Mouse (Mus musculus): ENCODE data around the gene Cubn. TPM values are rescaled to one million over a fixed set of nuclear protein-coding genes. Genes with fewer than 3 reads are reported as not detected.

Cubn gene
- polyA plus RNA-seq, 1 experiment from 2014 or later = 0.22 TPM

GRCm38 (mm10) chr2:13290661-13291060, 201.0 kb downstream of the Cubn start:
- 2% methylated on average over 1 of the region's 1 CpGs for WGBS
- H3K4me3 ChIP-seq = no peak overlapping the region

GRCm38 (mm10) chr2:13290070-13290469, 201.5 kb downstream of the Cubn start:
- H3K4me2 ChIP-seq = no peak overlapping the region
- H3K36me3 ChIP-seq = no peaks in the 10 kb centered on the region
- no peaks in the 10 kb centered on the region for H3K9me3 ChIP-seq
- no peaks in the 10 kb centered on the region for H3K27me3 ChIP-seq
- no peaks in the 10 kb centered on the region for H3K4me1 ChIP-seq (replicated peaks)
- no peak overlapping the region for H3K4me3 ChIP-seq
- no peak overlapping the region for H3K27ac ChIP-seq
- ATAC-seq (ENCODE audit: low FRiP score) = no peak
- H3K9ac ChIP-seq = no peak overlapping the region
- 85% methylated on average over 3 of the region's 3 CpGs for WGBS

More at GRCm38 (mm10) chr2:13290661-13291060, 201.0 kb downstream of the Cubn start:
- no peaks in the 10 kb centered on the region for H3K4me1 ChIP-seq (replicated peaks)
- H3K27me3 ChIP-seq = no peaks in the 10 kb centered on the region
- no peak overlapping the region for H3K4me2 ChIP-seq
- no peak for ATAC-seq (ENCODE audit: low FRiP score)
- no peak overlapping the region for H3K27ac ChIP-seq
- H3K9me3 ChIP-seq = no peaks in the 10 kb centered on the region
- no peak overlapping the region for H3K9ac ChIP-seq
- no peaks in the 10 kb centered on the region for H3K36me3 ChIP-seq

- ATAC-seq (ENCODE audit: low FRiP score) = peak; percentile 44
- Histone ChIP-seq H3K4me2 (no peak overlapping the region), H3K9ac (no peak overlapping the region), H3K27me3 (no peaks in the 10 kb centered on the region), H3K36me3 (no peaks in the 10 kb centered on the region), H3K4me1 (replicated peaks) (no peaks in the 10 kb centered on the region), H3K4me3 (no peak overlapping the region), H3K9me3 (no peaks in the 10 kb centered on the region), H3K27ac (no peak overlapping the region)
- 55% methylated on average over 10 of the region's 10 CpGs for WGBS
Measured at GRCm38 (mm10) chr2:13278114-13278862, 213.3 kb downstream of the Cubn start.

GRCm38 (mm10) chr2:13275874-13276273, 215.7 kb downstream of the Cubn start:
- H3K36me3 ChIP-seq = no peaks in the 10 kb centered on the region
- H3K27me3 ChIP-seq = no peaks in the 10 kb centered on the region
- no peak overlapping the region for H3K27ac ChIP-seq
- H3K4me3 ChIP-seq = no peak overlapping the region
- H3K4me1 ChIP-seq (replicated peaks) = peaks cover 1% of the 10 kb centered on the region
- no peaks in the 10 kb centered on the region for H3K9me3 ChIP-seq
- H3K4me2 ChIP-seq = no peak overlapping the region
- ATAC-seq (ENCODE audit: low FRiP score) = no peak
- WGBS = 53% methylated on average over 7 of the region's 7 CpGs
- no peak overlapping the region for H3K9ac ChIP-seq

- H3K9ac ChIP-seq = peak within 1 kb of the TSS; percentile 77
- no peaks in the 10 kb centered on the region for H3K27me3 ChIP-seq
- no peaks in the 10 kb centered on the region for H3K36me3 ChIP-seq
- H3K9me3 ChIP-seq = no peaks in the 10 kb centered on the region
- H3K4me3 ChIP-seq = peak within 1 kb of the TSS; percentile 61
- H3K4me1 ChIP-seq (replicated peaks) = peaks cover 6% of the 10 kb centered on the region
- H3K27ac ChIP-seq = peak within 1 kb of the TSS; percentile 35
- WGBS = under 1% methylated on average over 37 of the region's 37 CpGs
- H3K4me2 ChIP-seq = peak within 1 kb of the TSS; percentile 87
- peak; percentile 100 for ATAC-seq (ENCODE audit: low FRiP score)
Measured at GRCm38 (mm10) chr2:13271165-13271957, 220.3 kb downstream of the Cubn start, which contains the start of gene Rsu1. Gene Rsu1, minus strand, starts transcription at chr2:13271415.

- 55% methylated on average over 8 of the region's 8 CpGs for WGBS
- no peaks in the 10 kb centered on the region for H3K9me3 ChIP-seq
- no peak for ATAC-seq (ENCODE audit: low FRiP score)
- H3K27ac ChIP-seq = peak overlapping the region; percentile 35; the same call in 1 of the 2 replicates
- peak overlapping the region; percentile 77 for H3K9ac ChIP-seq
- H3K4me1 ChIP-seq (replicated peaks) = peaks cover 6% of the 10 kb centered on the region
- H3K36me3 ChIP-seq = no peaks in the 10 kb centered on the region
- peak overlapping the region; percentile 61 for H3K4me3 ChIP-seq
- H3K4me2 ChIP-seq = peak overlapping the region; percentile 87
- no peaks in the 10 kb centered on the region for H3K27me3 ChIP-seq
Measured at GRCm38 (mm10) chr2:13270736-13271135, 220.9 kb downstream of the Cubn start.

GRCm38 (mm10) chr2:13268681-13269293, 222.8 kb downstream of the Cubn start:
- Histone ChIP-seq H3K4me3 (no peak overlapping the region), H3K27me3 (no peaks in the 10 kb centered on the region), H3K27ac (no peak overlapping the region), H3K36me3 (no peaks in the 10 kb centered on the region), H3K4me2 (no peak overlapping the region), H3K9ac (no peak overlapping the region), H3K4me1 (replicated peaks) (peaks cover 6% of the 10 kb centered on the region), H3K9me3 (no peaks in the 10 kb centered on the region)
- 99% methylated on average over 4 of the region's 4 CpGs for WGBS
- ATAC-seq (ENCODE audit: low FRiP score) = no peak

- Histone ChIP-seq H3K4me3 (no peak overlapping the region), H3K4me1 (replicated peaks) (no peaks in the 10 kb centered on the region), H3K27me3 (no peaks in the 10 kb centered on the region), H3K9me3 (no peaks in the 10 kb centered on the region), H3K27ac (no peak overlapping the region), H3K36me3 (no peaks in the 10 kb centered on the region), H3K9ac (no peak overlapping the region), H3K4me2 (no peak overlapping the region)
- WGBS = 49% methylated on average over 4 of the region's 4 CpGs
- peak; percentile 62 for ATAC-seq (ENCODE audit: low FRiP score)
Measured at GRCm38 (mm10) chr2:13264875-13265274, 226.7 kb downstream of the Cubn start.

- Histone ChIP-seq H3K9me3 (no peaks in the 10 kb centered on the region), H3K4me3 (no peak overlapping the region), H3K27ac (no peak overlapping the region), H3K27me3 (no peaks in the 10 kb centered on the region), H3K4me1 (replicated peaks) (no peaks in the 10 kb centered on the region), H3K4me2 (no peak overlapping the region), H3K9ac (no peak overlapping the region), H3K36me3 (no peaks in the 10 kb centered on the region)
- WGBS = 83% methylated on average over 4 of the region's 4 CpGs
- ATAC-seq (ENCODE audit: low FRiP score) = no peak
Measured at GRCm38 (mm10) chr2:13263150-13263549, 228.5 kb downstream of the Cubn start.

GRCm38 (mm10) chr2:13258606-13259005, 233.0 kb downstream of the Cubn start:
- WGBS = 84% methylated on average over 2 of the region's 2 CpGs
- H3K27me3 ChIP-seq = no peaks in the 10 kb centered on the region
- ATAC-seq (ENCODE audit: low FRiP score) = no peak
- no peak overlapping the region for H3K9ac ChIP-seq
- no peaks in the 10 kb centered on the region for H3K9me3 ChIP-seq
- H3K27ac ChIP-seq = no peak overlapping the region
- H3K4me3 ChIP-seq = no peak overlapping the region
- no peaks in the 10 kb centered on the region for H3K4me1 ChIP-seq (replicated peaks)
- H3K4me2 ChIP-seq = no peak overlapping the region
- H3K36me3 ChIP-seq = peaks cover 7% of the 10 kb centered on the region

GRCm38 (mm10) chr2:13240711-13241110, 250.9 kb downstream of the Cubn start:
- Histone ChIP-seq H3K27me3 (no peaks in the 10 kb centered on the region), H3K4me3 (no peak overlapping the region), H3K27ac (no peak overlapping the region), H3K4me1 (replicated peaks) (peaks cover 12% of the 10 kb centered on the region), H3K4me2 (no peak overlapping the region), H3K36me3 (no peaks in the 10 kb centered on the region), H3K9me3 (no peaks in the 10 kb centered on the region), H3K9ac (no peak overlapping the region)
- no peak for ATAC-seq (ENCODE audit: low FRiP score)
- WGBS = 50% methylated on average over 9 of the region's 9 CpGs

GRCm38 (mm10) chr2:13237140-13237901, 254.3 kb downstream of the Cubn start:
- Histone ChIP-seq H3K4me2 (no peak overlapping the region), H3K4me1 (replicated peaks) (peaks cover 23% of the 10 kb centered on the region), H3K27ac (no peak overlapping the region), H3K36me3 (no peaks in the 10 kb centered on the region), H3K27me3 (no peaks in the 10 kb centered on the region), H3K9ac (no peak overlapping the region), H3K9me3 (no peaks in the 10 kb centered on the region), H3K4me3 (no peak overlapping the region)
- 70% methylated on average over 8 of the region's 8 CpGs for WGBS
- no peak; the same call in 1 of the 2 replicates for ATAC-seq (ENCODE audit: low FRiP score)

All from hindbrain, embryonic 13.5 days (tissue).